Mouse (Mus musculus): Measurements from ENCODE around the gene Snapin. TPM values are rescaled to one million over a fixed set of nuclear protein-coding genes. Genes with fewer than 3 reads are reported as not detected.

Gene Snapin
- total RNA-seq, 2 experiments from 2014 or later, result 44.6 to 50.7 TPM

GRCm38 (mm10) chr3:90465081-90465685 is 25.6 kb downstream of the Snapin start:
- DNase-seq (ENCODE audit: low spot score in 2 of 2), result no peak
- intact Hi-C loops (cut with DNase I), result loop anchor here (1.0 kb wide), 1 partner anchor 53 kb away; no protein-coding TSS in a partner anchor

DNA sequence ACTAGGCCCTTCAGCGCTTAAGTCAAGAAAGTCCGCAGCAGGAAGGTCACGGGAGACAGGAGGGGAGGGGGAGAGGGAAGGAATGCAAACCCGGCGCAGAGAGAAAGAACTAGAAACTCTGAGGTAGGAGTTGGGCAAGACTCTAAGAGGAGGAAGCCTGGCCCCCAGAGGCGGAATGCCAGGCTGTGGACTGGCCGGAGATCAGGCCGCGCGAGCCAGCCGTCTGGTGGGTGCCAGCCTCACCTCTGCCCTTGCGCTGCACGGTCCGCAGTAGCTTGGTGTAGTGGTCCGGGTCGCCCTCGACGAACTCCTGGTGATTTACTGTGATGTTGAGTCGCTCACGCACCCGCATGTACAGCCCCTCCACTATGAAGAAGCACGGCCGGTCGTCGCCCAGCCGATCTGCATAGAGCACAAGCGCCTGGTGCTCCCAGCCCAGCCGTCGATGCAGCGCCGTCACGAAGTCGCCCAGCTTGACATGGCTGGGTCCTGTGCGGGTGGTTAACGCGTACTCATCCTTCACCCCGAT is 26.2 kb downstream of the Snapin start:
- intact Hi-C loops (cut with DNase I), result loop anchor here (1.0 kb wide), 1 partner anchor 52 kb away; no protein-coding TSS in a partner anchor
- no peak for DNase-seq (ENCODE audit: low spot score in 2 of 2)

GRCm38 (mm10) chr3:90462579-90462978 is 28.3 kb downstream of the Snapin start:
- no peak for DNase-seq (ENCODE audit: low spot score in 2 of 2)
- intact Hi-C loops (cut with DNase I), result no loop called here

GRCm38 (mm10) chr3:90461935-90462334 is 28.9 kb downstream of the Snapin start:
- no peak for DNase-seq (ENCODE audit: low spot score in 2 of 2)
- intact Hi-C loops (cut with DNase I), result no loop called here

- intact Hi-C loops (cut with DNase I), result no loop called here
- DNase-seq (ENCODE audit: low spot score in 2 of 2), result no peak
These were observed 30.5 kb downstream of the Snapin start for GRCm38 (mm10) chr3:90460315-90460714.

DNA sequence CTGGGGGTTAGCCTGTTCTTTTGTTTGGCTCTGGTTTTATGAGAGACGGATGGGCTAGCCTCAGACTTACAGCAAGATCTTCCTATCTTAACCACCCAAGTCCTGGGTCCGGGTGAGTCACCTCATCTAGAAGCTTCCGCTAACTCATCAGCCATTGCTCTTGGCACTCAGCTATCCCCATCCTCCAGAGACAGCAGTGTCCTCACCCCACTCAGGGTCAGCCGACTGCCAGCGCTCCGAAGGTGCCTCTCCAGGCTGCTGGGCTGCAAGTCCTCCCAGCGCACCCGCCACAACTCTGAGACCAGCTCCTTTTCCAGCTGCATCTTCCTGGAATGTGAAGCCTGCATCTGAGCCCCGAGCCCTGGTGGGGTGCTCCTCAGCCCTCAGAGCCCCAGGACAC is 31.1 kb downstream of the Snapin start:
- DNase-seq (ENCODE audit: low spot score in 2 of 2), result no peak
- intact Hi-C loops (cut with DNase I), result no loop called here

GRCm38 (mm10) chr3:90454931-90455330 is 35.9 kb downstream of the Snapin start:
- intact Hi-C loops (cut with DNase I), result no loop called here

GRCm38 (mm10) chr3:90451396-90452095 is 39.3 kb downstream of the Snapin start:
- peak in 1 of 2 experiments; percentile 26 for DNase-seq (ENCODE audit: low spot score in 2 of 2)
- intact Hi-C loops (cut with DNase I), result no loop called here

More at GRCm38 (mm10) chr3:90454931-90455330, 35.9 kb downstream of the Snapin start:
- no peak for DNase-seq (ENCODE audit: low spot score in 2 of 2)

GRCm38 (mm10) chr3:90450874-90451273 is 40.0 kb downstream of the Snapin start:
- intact Hi-C loops (cut with DNase I), result no loop called here

GRCm38 (mm10) chr3:90448626-90449025 is 42.2 kb downstream of the Snapin start:
- intact Hi-C loops (cut with DNase I), result no loop called here
- DNase-seq (ENCODE audit: low spot score in 2 of 2), result no peak

More at GRCm38 (mm10) chr3:90450874-90451273, 40.0 kb downstream of the Snapin start:
- no peak for DNase-seq (ENCODE audit: low spot score in 2 of 2)

- intact Hi-C loops (cut with DNase I), result no loop called here
- DNase-seq (ENCODE audit: low spot score in 2 of 2), result peak in 1 of 2 experiments; percentile 15
These were observed 43.7 kb downstream of the Snapin start for GRCm38 (mm10) chr3:90447123-90447494.

- intact Hi-C loops (cut with DNase I), result no loop called here
These were observed 44.3 kb downstream of the Snapin start for GRCm38 (mm10) chr3:90446389-90447122.

GRCm38 (mm10) chr3:90445417-90446200 is 45.2 kb downstream of the Snapin start:
- DNase-seq (ENCODE audit: low spot score in 2 of 2), result no peak
- intact Hi-C loops (cut with DNase I), result no loop called here

More at GRCm38 (mm10) chr3:90446389-90447122, 44.3 kb downstream of the Snapin start:
- peak; percentile 59 to 62 for DNase-seq (ENCODE audit: low spot score in 2 of 2)

DNA sequence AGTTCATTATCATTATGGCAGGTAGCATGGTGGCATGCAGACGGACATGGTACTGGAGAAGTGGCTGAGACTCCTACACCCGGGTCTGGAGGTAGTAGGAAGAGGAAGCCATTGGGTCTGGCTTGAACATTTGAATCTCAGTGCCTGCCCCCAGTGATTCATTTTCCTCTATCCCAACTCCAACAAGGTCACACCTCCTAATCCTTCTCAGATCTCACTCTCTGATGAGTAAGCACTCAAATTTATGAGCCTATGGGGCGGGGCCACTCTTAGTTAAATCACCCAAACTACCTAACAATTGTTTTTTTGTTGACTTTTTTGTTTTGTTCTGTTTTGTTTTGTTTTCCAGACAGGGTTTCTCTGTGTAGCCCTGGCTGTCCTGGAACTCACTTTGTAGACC is 46.9 kb downstream of the Snapin start:
- no peak for DNase-seq (ENCODE audit: low spot score in 2 of 2)
- intact Hi-C loops (cut with DNase I), result no loop called here

GRCm38 (mm10) chr3:90440756-90441155 is 50.1 kb downstream of the Snapin start:
- no peak for DNase-seq (ENCODE audit: low spot score in 2 of 2)
- intact Hi-C loops (cut with DNase I), result no loop called here
